Mouse (Mus musculus) midbrain, postnatal 0 days (tissue): ENCODE results near the gene Stx6. TPM values are rescaled to one million over a fixed set of nuclear protein-coding genes. Genes with fewer than 3 reads are reported as not detected.
"Not testable (repeated sequence)": the region's sequence is repeated elsewhere in the genome, so short reads cannot be mapped to it uniquely, and the experiment has no call there.

Experiments
- ATAC-seq: fragments of 200-750 bp; cut with Nextera tagmentation; 2 replicates; pipeline ENCODE4 v1.8.0; 2017; ENCODE audit warnings: moderate number of reproducible peaks, mild to moderate bottlenecking, moderate TSS enrichment, moderate library complexity; ENCODE audit not compliant: low FRiP score
- DNase-seq: peaks from one replicate; pipeline ENCODE4 v3.0.0-alpha.2; 2015; ENCODE audit warnings: low spot score
- H3K27ac ChIP-seq: fragments of 300-500 bp; sonication (generic); 2 replicates; pipeline ENCODE4 v1.5.1; 2014; ENCODE audit warnings: low read depth, mild to moderate bottlenecking, low read length, mixed read lengths
- H3K27me3 ChIP-seq: fragments of 300-500 bp; sonication (generic); 2 replicates; pipeline ENCODE4 v1.6.1; 2014; ENCODE audit warnings: low read length, control low read depth, mixed read lengths; ENCODE audit not compliant: insufficient read depth
- H3K36me3 ChIP-seq: fragments of 300-500 bp; sonication (generic); 2 replicates; pipeline ENCODE4 v1.6.1; 2014; ENCODE audit warnings: low read length, control low read depth, mixed read lengths; ENCODE audit not compliant: insufficient read depth
- H3K4me1 ChIP-seq: fragments of 300-500 bp; sonication (generic); 2 replicates; pipeline ENCODE4 v1.6.1; 2014; ENCODE audit warnings: mild to moderate bottlenecking, control low read depth, antibody characterized with exemption, low read length, mixed read lengths; ENCODE audit not compliant: insufficient read depth
- H3K4me2 ChIP-seq: fragments of 300-500 bp; sonication (generic); 2 replicates; pipeline ENCODE4 v1.6.1; 2014; ENCODE audit warnings: low read depth, mild to moderate bottlenecking, low read length, mixed read lengths; ENCODE audit not compliant: poor library complexity, severe bottlenecking
- H3K4me3 ChIP-seq: fragments of 300-500 bp; sonication (generic); 2 replicates; pipeline ENCODE4 v1.5.1; 2014; ENCODE audit warnings: low read depth, mild to moderate bottlenecking, low read length, moderate library complexity
- H3K9ac ChIP-seq: fragments of 300-500 bp; sonication (generic); replicated peaks from 2 replicates; pipeline ENCODE4 v1.6.1; 2014; ENCODE audit warnings: mild to moderate bottlenecking, low read length, moderate library complexity, mixed read lengths; ENCODE audit not compliant: poor library complexity, severe bottlenecking
- H3K9me3 ChIP-seq: fragments of 300-500 bp; sonication (generic); 2 replicates; pipeline ENCODE4 v1.6.1; 2016; ENCODE audit warnings: low read length, control low read depth
- CTCF ChIP-seq: IDR thresholded peaks from 2 replicates; pipeline ENCODE4 v1.5.1; 2016; ENCODE audit warnings: antibody characterized with exemption, mild to moderate bottlenecking
- WGBS: fragments of 180-500 bp; shearing (Covaris S2); extraction: QIAGEN DNeasy Blood & Tissue Kit; methylation state at CpG from one replicate; pipeline ENCODE4 v1.1.7; 2014; 5-methylcytosine and 5-hydroxymethylcytosine counted together
- polyA plus RNA-seq: library from polyadenylated mRNA; unstranded; fragments of >200 nt; fragmentation: Nextera tagmentation; extraction: Ambion mirVana; gene quantifications from 2 replicates; pipeline ENCODE4 v1.2.1, GENCODE M21; 2015
- total RNA-seq: library from RNA; depleted of rRNA; stranded (reverse); fragments of >200 nt; gene quantifications from 2 replicates; pipeline ENCODE4 v1.2.3, GENCODE M21; 2014

Gene Stx6
- total and polyA plus RNA-seq, 2 experiments from 2014 or later: 81.8 to 86.8 TPM

- Histone ChIP-seq H3K27me3 (no peaks in the 10 kb centered on the region), H3K9ac (no peak overlapping the region), H3K4me2 (no peak overlapping the region), H3K4me3 (no peak overlapping the region), H3K9me3 (no peaks in the 10 kb centered on the region), H3K36me3 (peaks cover 7% of the 10 kb centered on the region), H3K27ac (no peak overlapping the region), H3K4me1 (no peaks in the 10 kb centered on the region; the same call in 1 of the 2 replicates)
- DNase-seq (no peak), ATAC-seq (no peak)
- 80% methylated on average over 3 of the region's 3 CpGs for WGBS
- TF ChIP-seq CTCF: no peak
These were observed 14.6 kb downstream of the Stx6 start for GRCm38 (mm10) chr1:155172895-155173643.

GRCm38 (mm10) chr1:155173644-155174016 lies 15.1 kb downstream of the Stx6 start:
- ATAC-seq, H3K27me3 ChIP-seq, H3K4me1 ChIP-seq, H3K27ac ChIP-seq, H3K9ac ChIP-seq, H3K36me3 ChIP-seq, H3K9me3 ChIP-seq, DNase-seq, H3K4me3 ChIP-seq, H3K4me2 ChIP-seq: not testable (repeated sequence)
- 89% methylated on average over 1 of the region's 1 CpGs for WGBS

DNA sequence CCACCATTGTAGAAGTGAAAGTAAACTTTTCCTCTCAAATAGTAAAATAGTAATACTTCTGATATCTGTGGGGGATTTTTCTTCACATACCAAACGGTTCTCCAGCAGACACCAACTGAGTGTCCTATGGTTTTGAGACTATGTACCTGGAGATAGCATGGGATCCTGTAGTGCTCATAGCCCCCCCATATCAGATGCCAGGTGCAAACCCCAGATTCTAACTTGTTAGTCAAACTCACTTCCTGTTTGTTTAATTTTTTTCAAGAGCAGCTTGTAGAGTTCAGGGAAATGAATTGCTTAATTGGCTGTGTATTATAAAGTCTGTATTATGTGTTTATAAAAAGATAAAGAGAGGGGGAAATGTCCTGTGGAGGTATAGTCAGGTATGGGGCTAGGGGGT lies 15.9 kb downstream of the Stx6 start:
- DNase-seq: no peak
- ATAC-seq: no peak
- TF ChIP-seq CTCF: no peak

GRCm38 (mm10) chr1:155178192-155178924 lies 19.8 kb downstream of the Stx6 start:
- WGBS: 85% methylated on average over 2 of the region's 2 CpGs
- Histone ChIP-seq H3K27ac (no peak overlapping the region), H3K9me3 (no peaks in the 10 kb centered on the region), H3K4me2 (no peak overlapping the region), H3K4me3 (no peak overlapping the region), H3K36me3 (peaks cover 13% of the 10 kb centered on the region), H3K4me1 (no peaks in the 10 kb centered on the region), H3K9ac (no peak overlapping the region), H3K27me3 (no peaks in the 10 kb centered on the region)
- ATAC-seq (no peak), DNase-seq (no peak)
- no peak for TF ChIP-seq CTCF

More for the DNA sequence above, 15.9 kb downstream of the Stx6 start:
- H3K4me1 ChIP-seq: no peaks in the 10 kb centered on the region
- no peak overlapping the region for H3K27ac ChIP-seq
- 95% methylated on average over 1 of the region's 1 CpGs for WGBS
- no peaks in the 10 kb centered on the region for H3K27me3 ChIP-seq
- no peak overlapping the region for H3K9ac ChIP-seq
- peaks cover 9% of the 10 kb centered on the region for H3K36me3 ChIP-seq
- H3K4me3 ChIP-seq: no peak overlapping the region
- no peaks in the 10 kb centered on the region for H3K9me3 ChIP-seq
- no peak overlapping the region for H3K4me2 ChIP-seq

- no peak for TF ChIP-seq CTCF
- H3K27me3 ChIP-seq: no peaks in the 10 kb centered on the region
- no peak overlapping the region for H3K27ac ChIP-seq
- H3K36me3 ChIP-seq: peaks cover 7% of the 10 kb centered on the region; the same call in 1 of the 2 replicates
- no peak for DNase-seq
- no peak overlapping the region for H3K9ac ChIP-seq
- no peaks in the 10 kb centered on the region for H3K4me1 ChIP-seq
- H3K4me3 ChIP-seq: no peak overlapping the region
- no peak overlapping the region for H3K4me2 ChIP-seq
- 85% methylated on average over 3 of the region's 3 CpGs for WGBS
- ATAC-seq: no peak
- no peaks in the 10 kb centered on the region for H3K9me3 ChIP-seq
These were observed 25.7 kb downstream of the Stx6 start for GRCm38 (mm10) chr1:155184191-155184590.

GRCm38 (mm10) chr1:155188656-155189055 lies 30.1 kb downstream of the Stx6 start:
- DNase-seq (no peak), ATAC-seq (no peak)
- Histone ChIP-seq H3K4me1 (0 out of 2 replicates have a peak, but pooled peaks cover 5% of the 10 kb centered on the region), H3K9me3 (no peaks in the 10 kb centered on the region), H3K36me3 (peaks cover 13% of the 10 kb centered on the region; the same call in 1 of the 2 replicates), H3K27me3 (no peaks in the 10 kb centered on the region), H3K4me3 (no peak overlapping the region), H3K27ac (no peak overlapping the region), H3K9ac (no peak overlapping the region), H3K4me2 (no peak overlapping the region)
- WGBS: 94% methylated on average over 4 of the region's 4 CpGs
- no peak for TF ChIP-seq CTCF
